Comparison of ENCODE assay signal across 8 mouse cellular contexts in the genomic region with DNA sequence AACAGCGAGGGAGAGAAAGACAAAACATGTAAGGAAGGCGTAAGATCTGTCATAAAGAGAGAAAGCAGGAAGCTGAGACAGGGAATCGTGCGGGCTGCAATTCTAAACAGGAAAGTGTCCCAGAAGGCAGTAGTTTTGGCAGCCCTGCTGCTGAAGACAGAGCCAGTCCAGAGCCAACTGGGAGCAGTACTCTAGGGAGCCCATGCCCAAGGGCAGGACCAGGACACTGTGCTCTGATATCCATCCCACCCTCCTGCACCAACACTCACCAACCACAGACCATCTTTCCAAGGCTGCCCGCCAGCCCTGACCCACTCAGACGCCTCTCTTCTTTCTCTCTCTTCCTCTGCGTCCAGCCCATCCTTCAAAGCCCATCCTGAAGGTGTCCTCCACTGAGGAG. TPM values are rescaled to one million over a fixed set of nuclear protein-coding genes. Genes with fewer than 3 reads are reported as not detected.
A peak's percentile ranks its signal among the peaks of the same experiment; 100 is the strongest.
DNase-seq lines count a peak whose midpoint lies in the region; ATAC-seq lines count a peak whose summit lies in the region.

No protein-coding gene starts in this region.

- H3K27me3 ChIP-seq in forebrain, embryonic 10.5 days (ENCODE audit: poor library complexity, severe bottlenecking): peaks cover 10% of the 10 kb centered on the region
- no peaks in the 10 kb centered on the region for H3K27me3 ChIP-seq in forebrain, embryonic 11.5 days (ENCODE audit: control insufficient read depth, insufficient read depth, low read length)
- H3K27me3 ChIP-seq in midbrain, embryonic 16.5 days (ENCODE audit: control insufficient read depth, insufficient read depth, low read depth, low read length): no peaks in the 10 kb centered on the region
- H3K27me3 ChIP-seq in midbrain, embryonic 11.5 days (ENCODE audit: control insufficient read depth, insufficient read depth, low read length): no peaks in the 10 kb centered on the region

- no peaks in the 10 kb centered on the region for H3K36me3 ChIP-seq in forebrain, embryonic 10.5 days (replicated peaks)
- no peaks in the 10 kb centered on the region for H3K36me3 ChIP-seq in forebrain, embryonic 11.5 days (ENCODE audit: control insufficient read depth, insufficient read depth, low read length)
- H3K36me3 ChIP-seq in midbrain, embryonic 16.5 days (ENCODE audit: control insufficient read depth, insufficient read depth, low read length): no peaks in the 10 kb centered on the region
- no peaks in the 10 kb centered on the region for H3K36me3 ChIP-seq in midbrain, embryonic 11.5 days (ENCODE audit: control insufficient read depth, insufficient read depth, low read length)

- WGBS in forebrain, embryonic 10.5 days: 82% methylated on average over 7 of the region's 7 CpGs
- 83% methylated on average over 7 of the region's 7 CpGs for WGBS in forebrain, embryonic 11.5 days
- WGBS in midbrain, embryonic 16.5 days: 78% methylated on average over 7 of the region's 7 CpGs
- 79% methylated on average over 7 of the region's 7 CpGs for WGBS in midbrain, embryonic 11.5 days

- H3K9me3 ChIP-seq in forebrain, embryonic 10.5 days: no peaks in the 10 kb centered on the region
- H3K9me3 ChIP-seq in forebrain, embryonic 11.5 days (ENCODE audit: control insufficient read depth, low read length): no peaks in the 10 kb centered on the region
- no peaks in the 10 kb centered on the region for H3K9me3 ChIP-seq in midbrain, embryonic 16.5 days (replicated peaks; ENCODE audit: control insufficient read depth, low read length, poor library complexity, severe bottlenecking)
- H3K9me3 ChIP-seq in midbrain, embryonic 11.5 days (ENCODE audit: control insufficient read depth, low read length): no peaks in the 10 kb centered on the region

- no peak overlapping the region for H3K4me2 ChIP-seq in forebrain, embryonic 11.5 days (ENCODE audit: low read depth, low read length, severe bottlenecking)
- no peak overlapping the region for H3K4me2 ChIP-seq in midbrain, embryonic 16.5 days (ENCODE audit: low read length)
- H3K4me2 ChIP-seq in midbrain, embryonic 11.5 days: no peak overlapping the region

- H3K9ac ChIP-seq in forebrain, embryonic 11.5 days (ENCODE audit: low read length): no peak overlapping the region
- H3K9ac ChIP-seq in midbrain, embryonic 16.5 days (ENCODE audit: low read depth, low read length): 0 out of 2 replicates have a peak overlapping the region, but pooled peaks have one; percentile 32
- H3K9ac ChIP-seq in midbrain, embryonic 11.5 days (ENCODE audit: low read length): no peak overlapping the region

- H3K4me1 ChIP-seq in forebrain, embryonic 10.5 days: peaks cover 63% of the 10 kb centered on the region
- H3K4me1 ChIP-seq in forebrain, embryonic 11.5 days (replicated peaks; ENCODE audit: control insufficient read depth, insufficient read depth, low read length): peaks cover 15% of the 10 kb centered on the region
- H3K4me1 ChIP-seq in midbrain, embryonic 16.5 days (ENCODE audit: control insufficient read depth, insufficient read depth, low read length): peaks cover 16% of the 10 kb centered on the region
- peaks cover 13% of the 10 kb centered on the region for H3K4me1 ChIP-seq in midbrain, embryonic 11.5 days (ENCODE audit: control insufficient read depth, insufficient read depth, low read length)

- no peak for DNase-seq in forebrain, embryonic 10.5 days (ENCODE audit: extremely low spot score, low spot score)
- DNase-seq in forebrain, embryonic 11.5 days (ENCODE audit: low spot score): no peak
- DNase-seq in midbrain, embryonic 11.5 days (ENCODE audit: low spot score, missing footprints): no peak
- DNase-seq in heart, postnatal 4 days: peak; percentile 47
- peak; percentile 60 for DNase-seq in lung, postnatal 14 days
- no peak for DNase-seq in left cerebral cortex, adult 8-10 months (ENCODE audit: low spot score in 2 of 2)
- DNase-seq in urinary bladder, adult 2 months (ENCODE audit: low spot score): no peak

- ATAC-seq in forebrain, embryonic 11.5 days (replicated peaks; ENCODE audit: low FRiP score): no peak
- ATAC-seq in midbrain, embryonic 16.5 days: no peak
- ATAC-seq in midbrain, embryonic 11.5 days (ENCODE audit: low FRiP score): no peak

- H3K27ac ChIP-seq in forebrain, embryonic 10.5 days: peak overlapping the region; percentile 44
- no peak overlapping the region for H3K27ac ChIP-seq in forebrain, embryonic 11.5 days (ENCODE audit: low read depth, low read length)
- no peak overlapping the region for H3K27ac ChIP-seq in midbrain, embryonic 16.5 days (ENCODE audit: low read length)
- no peak overlapping the region for H3K27ac ChIP-seq in midbrain, embryonic 11.5 days (ENCODE audit: low read depth, low read length)

- H3K4me3 ChIP-seq in forebrain, embryonic 10.5 days: no peak overlapping the region
- no peak overlapping the region for H3K4me3 ChIP-seq in forebrain, embryonic 11.5 days (ENCODE audit: low read depth, low read length)
- H3K4me3 ChIP-seq in midbrain, embryonic 16.5 days (ENCODE audit: low read depth, low read length): no peak overlapping the region
- no peak overlapping the region for H3K4me3 ChIP-seq in midbrain, embryonic 11.5 days (ENCODE audit: low read depth, low read length)

RNA-seq across cellular contexts. Expression of a gene that starts 5.1 kb away (rescaled TPM):
- 1.7 and 2.0 TPM in 2 replicates for polyA plus RNA-seq in forebrain, embryonic 10.5 days (2016; fragmentation: Nextera tagmentation; extraction: Ambion mirVana)
- 1.8 and 1.9 TPM in 2 replicates for polyA plus RNA-seq in forebrain, embryonic 11.5 days (2014; fragmentation: Nextera tagmentation; extraction: Ambion mirVana)
- 2.1 and 2.6 TPM in 2 replicates for polyA plus RNA-seq in midbrain, embryonic 16.5 days (2015; fragmentation: Nextera tagmentation; extraction: Ambion mirVana)
- 0.90 and 1.8 TPM in 2 replicates for polyA plus RNA-seq in midbrain, embryonic 11.5 days (2014; fragmentation: Nextera tagmentation; extraction: Ambion mirVana)
- 10 to 100 TPM; 24.7 to 25.5 TPM for total RNA-seq in heart, postnatal 4 days (2021)
- 10 to 100 TPM; 21.0 to 22.5 (median 21.5) TPM for total RNA-seq in left cerebral cortex, adult 8-10 months (2022)
- 4.6 and 5.8 TPM in 2 replicates for polyA plus RNA-seq in urinary bladder, adult 2 months (2012; rRNA removed)

Comparison
In these comparisons a context has a peak if more than half of its experiments do, and no peak if none do; other contexts are left out.
1. DNase-seq: peak in heart, postnatal 4 days (single experiment) and lung, postnatal 14 days (single experiment); none in forebrain, embryonic 10.5 days (single experiment), forebrain, embryonic 11.5 days (single experiment), midbrain, embryonic 11.5 days (single experiment), left cerebral cortex, adult 8-10 months (0 of 2) and urinary bladder, adult 2 months (single experiment).